Mouse (Mus musculus): ENCODE data around the gene Safb2. TPM values are rescaled to one million over a fixed set of nuclear protein-coding genes. Genes with fewer than 3 reads are reported as not detected.

The Safb2 gene
- polyA plus RNA-seq, 1 experiment: 164 TPM

DNA sequence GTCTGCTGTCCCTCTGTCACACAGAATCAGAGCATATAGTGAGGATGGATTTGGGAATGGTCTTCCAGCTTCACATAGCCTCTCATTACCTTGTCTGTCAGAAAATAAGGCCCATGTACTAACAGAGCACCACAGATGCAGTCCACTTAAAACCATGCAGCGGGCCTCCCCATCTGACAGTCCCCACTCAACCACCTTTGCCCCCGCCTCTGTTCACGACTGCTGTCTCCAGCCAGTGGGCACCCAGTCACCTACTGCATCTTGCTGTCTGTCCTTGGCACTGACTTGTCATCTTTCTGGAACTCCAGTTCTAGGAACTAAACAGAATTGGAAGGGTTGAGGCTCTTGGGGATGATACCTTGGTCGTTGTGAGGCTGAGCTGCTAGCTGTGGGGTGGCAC, 4.5 kb upstream of the Safb2 start:
- Histone ChIP-seq H3K4me3 (ENCODE audit: insufficient read depth, low read length) (no peak overlapping the region), H3K27ac (ENCODE audit: insufficient read depth, low read depth, low read length) (no peak overlapping the region), H3K4me1 (ENCODE audit: control insufficient read depth, insufficient read depth, low read length) (peaks cover 11% of the 10 kb centered on the region)
- TF ChIP-seq POLR2A (IDR thresholded peaks at IDR 0.05; ENCODE audit: borderline replicate concordance, low read depth, low read length) (no peak), CTCF (IDR thresholded peaks at IDR 0.05; ENCODE audit: low read depth, low read length) (no peak)

DNA sequence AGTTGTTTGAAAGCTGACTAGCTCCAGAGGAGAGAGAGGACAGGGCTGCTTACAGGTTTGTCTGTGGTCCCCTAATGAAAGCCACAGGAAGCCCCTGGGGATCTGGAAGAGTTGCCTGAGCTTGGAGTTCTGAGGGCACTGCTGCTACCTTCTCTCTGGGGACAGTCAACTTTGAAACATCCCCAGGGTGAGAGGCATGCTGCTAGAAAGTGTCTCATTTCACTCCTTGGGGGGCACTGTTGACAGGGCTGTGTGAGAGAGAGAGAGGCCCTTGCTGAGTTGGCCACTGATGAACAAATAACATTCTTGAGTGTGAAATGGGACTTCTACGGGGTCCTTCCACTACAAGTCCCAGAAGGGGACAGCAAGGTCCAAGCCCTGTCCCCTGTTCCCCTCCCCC, 3.4 kb upstream of the Safb2 start:
- TF ChIP-seq CTCF (IDR thresholded peaks at IDR 0.05; ENCODE audit: low read depth, low read length): no peak
- TF ChIP-seq POLR2A (IDR thresholded peaks at IDR 0.05; ENCODE audit: borderline replicate concordance, low read depth, low read length): no peak
- peaks cover 11% of the 10 kb centered on the region for H3K4me1 ChIP-seq (ENCODE audit: control insufficient read depth, insufficient read depth, low read length)
- H3K4me3 ChIP-seq (ENCODE audit: insufficient read depth, low read length): no peak overlapping the region
- H3K27ac ChIP-seq (ENCODE audit: insufficient read depth, low read depth, low read length): no peak overlapping the region

DNA sequence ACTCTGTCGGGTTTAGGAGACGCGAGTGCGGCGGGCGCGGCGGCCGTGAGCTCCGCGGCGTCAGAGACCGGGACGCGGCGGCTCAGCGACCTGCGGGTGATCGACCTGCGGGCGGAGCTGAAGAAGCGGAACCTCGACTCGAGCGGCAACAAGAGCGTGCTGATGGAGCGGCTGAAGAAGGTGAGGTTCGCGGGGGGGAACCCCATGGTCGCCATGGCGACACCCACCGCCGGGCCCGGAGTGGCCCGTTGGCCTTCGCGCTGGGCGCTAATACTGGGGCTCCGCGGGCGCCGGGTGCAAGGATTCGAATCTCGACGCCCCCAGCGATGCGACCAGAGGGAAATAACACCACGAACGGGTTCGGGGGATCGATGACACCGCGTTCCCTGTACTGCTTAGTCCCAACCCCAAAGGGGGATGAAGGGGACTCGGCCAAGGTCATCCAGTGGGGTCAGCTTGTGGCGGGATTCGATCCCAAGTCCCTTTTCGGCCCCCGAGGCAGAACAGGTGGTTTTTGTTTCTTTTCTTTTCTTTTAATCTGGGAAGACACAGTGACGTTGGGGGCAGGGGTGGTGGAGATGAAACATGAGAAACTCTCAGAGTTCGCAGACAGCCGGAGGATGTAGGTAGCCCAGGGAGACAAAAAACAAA, 911 bp upstream of the Safb2 start:
- Histone ChIP-seq H3K4me1 (ENCODE audit: control insufficient read depth, insufficient read depth, low read length) (peaks cover 27% of the 10 kb centered on the region), H3K4me3 (ENCODE audit: insufficient read depth, low read length) (peak overlapping the region; percentile 85), H3K27ac (ENCODE audit: insufficient read depth, low read depth, low read length) (peak overlapping the region; percentile 96)
- TF ChIP-seq POLR2A (IDR thresholded peaks at IDR 0.05; ENCODE audit: borderline replicate concordance, low read depth, low read length) (no peak), CTCF (IDR thresholded peaks at IDR 0.05; ENCODE audit: low read depth, low read length) (no peak)

DNA sequence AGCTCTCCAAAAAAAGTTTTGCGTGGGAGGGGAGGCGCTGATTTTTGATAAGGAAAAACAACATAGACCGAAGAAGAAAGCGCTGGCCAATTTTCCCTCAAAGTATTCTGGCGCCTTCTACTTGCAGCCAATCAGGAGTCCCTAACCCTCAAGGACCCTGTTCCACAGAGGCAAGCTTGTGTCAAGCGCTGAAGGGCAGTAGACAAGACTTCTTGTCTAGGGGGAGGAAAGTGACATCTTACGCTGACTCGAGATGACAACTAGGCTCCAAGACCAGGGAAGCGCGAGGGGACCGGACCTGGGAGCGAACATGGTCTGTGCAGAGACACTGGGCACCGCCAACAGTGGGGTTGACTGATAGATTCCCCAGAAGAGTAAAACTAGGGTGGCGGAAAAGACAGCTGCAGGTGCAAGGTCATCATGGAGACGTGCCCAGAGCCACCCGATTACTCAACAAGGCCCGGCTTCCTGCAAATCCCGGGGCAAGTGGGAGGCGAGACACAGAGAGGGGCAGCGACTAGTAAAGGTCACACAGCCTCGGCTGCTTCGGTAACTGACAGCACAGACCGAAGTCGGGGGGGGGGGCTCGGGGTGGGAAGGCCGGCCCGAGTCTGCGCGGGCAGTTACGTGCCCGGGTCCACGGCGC, 651 bp downstream of the Safb2 start:
- Histone ChIP-seq H3K27ac (ENCODE audit: insufficient read depth, low read depth, low read length) (peak overlapping the region; percentile 99), H3K4me3 (ENCODE audit: insufficient read depth, low read length) (peak overlapping the region; percentile 99), H3K4me1 (ENCODE audit: control insufficient read depth, insufficient read depth, low read length) (peaks cover 27% of the 10 kb centered on the region)
- TF ChIP-seq CTCF (IDR thresholded peaks at IDR 0.05; ENCODE audit: low read depth, low read length) (no peak), POLR2A (IDR thresholded peaks at IDR 0.05; ENCODE audit: borderline replicate concordance, low read depth, low read length) (no peak)

DNA sequence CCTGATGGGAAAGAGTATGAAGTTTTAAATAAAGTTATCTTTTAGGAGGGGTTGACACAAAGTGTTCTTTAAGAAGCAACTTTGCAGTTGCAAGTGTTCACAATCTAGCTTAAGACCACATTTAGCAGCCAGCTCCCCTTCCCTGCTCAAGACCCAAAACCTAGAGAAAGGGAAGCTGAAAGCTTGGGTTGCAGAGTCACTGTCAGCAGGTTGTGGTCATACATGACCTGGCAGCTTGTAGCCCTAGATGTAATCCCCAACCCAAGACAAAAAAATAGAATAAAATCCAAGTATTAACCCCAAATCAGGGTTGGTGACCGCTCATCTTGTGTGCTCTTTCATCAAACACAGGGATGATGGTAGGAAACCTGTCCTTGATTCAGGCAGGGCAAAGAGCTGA, 1.3 kb downstream of the Safb2 start:
- H3K27ac ChIP-seq (ENCODE audit: insufficient read depth, low read depth, low read length): peak overlapping the region; percentile 99

DNA sequence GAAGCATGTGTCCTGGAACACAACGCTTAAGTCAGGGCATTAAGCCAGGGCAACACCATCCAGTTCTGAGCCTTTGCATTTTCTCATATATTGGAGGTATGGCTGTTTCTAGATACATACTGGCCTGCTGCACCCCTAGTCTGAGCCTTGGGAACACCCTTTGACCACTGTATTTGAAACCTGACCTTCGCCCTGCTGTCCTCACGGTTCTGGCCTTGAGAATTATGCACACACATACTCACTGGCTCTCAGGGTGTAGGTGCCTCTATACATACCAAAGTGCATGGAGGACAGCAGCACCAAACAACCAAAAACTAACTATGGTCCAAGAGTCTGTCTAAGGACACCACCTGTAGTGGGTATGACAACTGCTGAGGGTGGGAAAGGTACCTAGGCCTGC, 11.4 kb downstream of the Safb2 start:
- TF ChIP-seq POLR2A (IDR thresholded peaks at IDR 0.05; ENCODE audit: borderline replicate concordance, low read depth, low read length) (no peak), CTCF (IDR thresholded peaks at IDR 0.05; ENCODE audit: low read depth, low read length) (no peak)
- H3K4me1 ChIP-seq (ENCODE audit: control insufficient read depth, insufficient read depth, low read length): no peaks in the 10 kb centered on the region
- H3K27ac ChIP-seq (ENCODE audit: insufficient read depth, low read depth, low read length): no peak overlapping the region
- no peak overlapping the region for H3K4me3 ChIP-seq (ENCODE audit: insufficient read depth, low read length)

More for the DNA sequence above, 1.3 kb downstream of the Safb2 start:
- TF ChIP-seq POLR2A (IDR thresholded peaks at IDR 0.05; ENCODE audit: borderline replicate concordance, low read depth, low read length): no peak
- no peak for TF ChIP-seq CTCF (IDR thresholded peaks at IDR 0.05; ENCODE audit: low read depth, low read length)
- peak overlapping the region; percentile 99 for H3K4me3 ChIP-seq (ENCODE audit: insufficient read depth, low read length)
- H3K4me1 ChIP-seq (ENCODE audit: control insufficient read depth, insufficient read depth, low read length): peaks cover 27% of the 10 kb centered on the region

DNA sequence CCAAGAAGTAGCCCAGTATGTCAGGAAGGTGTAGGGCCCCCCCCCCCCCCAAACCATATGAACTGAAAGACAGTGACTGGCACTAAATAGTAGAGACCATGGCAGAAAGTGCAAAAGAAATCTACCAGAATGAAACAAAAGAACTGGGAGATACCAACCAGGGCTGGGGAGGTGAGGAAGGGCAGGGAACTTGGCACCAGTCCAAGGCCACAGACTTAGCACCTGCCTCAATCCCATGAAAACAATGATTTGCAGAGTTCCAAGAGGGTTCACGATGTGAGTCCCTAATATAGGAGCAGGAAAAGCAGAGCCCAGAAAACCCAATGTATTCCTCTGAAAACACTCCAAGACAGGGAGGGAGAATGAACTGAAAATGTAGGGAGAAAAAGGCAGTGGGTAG, 12.2 kb downstream of the Safb2 start:
- Histone ChIP-seq H3K27ac (ENCODE audit: insufficient read depth, low read depth, low read length) (no peak overlapping the region), H3K4me1 (ENCODE audit: control insufficient read depth, insufficient read depth, low read length) (no peaks in the 10 kb centered on the region), H3K4me3 (ENCODE audit: insufficient read depth, low read length) (no peak overlapping the region)
- no peak for TF ChIP-seq CTCF (IDR thresholded peaks at IDR 0.05; ENCODE audit: low read depth, low read length)

DNA sequence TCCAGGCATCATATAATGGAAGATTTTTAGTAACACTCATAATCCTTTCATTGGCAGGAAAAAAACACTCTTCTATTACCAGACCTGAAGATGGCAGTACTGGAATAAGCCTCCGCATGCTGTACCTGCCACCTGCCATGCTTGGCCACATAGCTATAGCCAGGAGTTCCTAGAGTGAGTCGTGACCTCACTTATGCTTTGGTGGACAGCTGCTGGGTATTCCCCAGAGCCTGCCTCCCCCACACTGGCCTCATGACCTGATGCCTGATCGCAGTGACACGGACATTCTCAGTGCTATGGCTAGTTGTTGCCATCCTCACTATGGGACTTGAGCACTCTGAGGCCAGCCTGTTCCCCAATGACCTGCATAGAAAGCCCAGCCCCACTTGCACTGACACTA, 14.1 kb downstream of the Safb2 start:
- TF ChIP-seq POLR2A (IDR thresholded peaks at IDR 0.05; ENCODE audit: borderline replicate concordance, low read depth, low read length) (no peak), CTCF (IDR thresholded peaks at IDR 0.05; ENCODE audit: low read depth, low read length) (no peak)
- no peak overlapping the region for H3K4me3 ChIP-seq (ENCODE audit: insufficient read depth, low read length)
- H3K27ac ChIP-seq (ENCODE audit: insufficient read depth, low read depth, low read length): no peak overlapping the region
- H3K4me1 ChIP-seq (ENCODE audit: control insufficient read depth, insufficient read depth, low read length): no peaks in the 10 kb centered on the region

DNA sequence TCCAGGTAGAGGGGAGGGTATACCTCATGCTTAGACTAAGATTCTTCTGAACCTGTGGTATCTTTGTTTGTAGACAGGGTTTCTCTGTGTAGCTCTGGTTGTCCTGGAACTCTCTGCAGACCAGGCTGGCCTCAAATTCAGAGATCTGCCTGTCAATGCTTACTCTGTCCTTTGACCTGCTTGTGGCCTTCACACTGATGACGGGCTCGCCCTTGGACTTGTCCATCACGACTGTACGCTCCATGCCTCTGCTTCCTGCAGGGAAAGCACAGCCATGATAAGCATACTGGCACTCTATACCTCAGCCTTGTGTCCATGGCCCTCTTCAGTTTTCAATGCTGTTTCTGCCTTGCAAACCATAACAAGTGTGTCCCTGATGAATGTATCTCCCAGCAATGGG, 17.0 kb downstream of the Safb2 start:
- H3K4me3 ChIP-seq (ENCODE audit: insufficient read depth, low read length): no peak overlapping the region
- TF ChIP-seq POLR2A (IDR thresholded peaks at IDR 0.05; ENCODE audit: borderline replicate concordance, low read depth, low read length) (no peak), CTCF (IDR thresholded peaks at IDR 0.05; ENCODE audit: low read depth, low read length) (no peak)
- no peaks in the 10 kb centered on the region for H3K4me1 ChIP-seq (ENCODE audit: control insufficient read depth, insufficient read depth, low read length)
- no peak overlapping the region for H3K27ac ChIP-seq (ENCODE audit: insufficient read depth, low read depth, low read length)

DNA sequence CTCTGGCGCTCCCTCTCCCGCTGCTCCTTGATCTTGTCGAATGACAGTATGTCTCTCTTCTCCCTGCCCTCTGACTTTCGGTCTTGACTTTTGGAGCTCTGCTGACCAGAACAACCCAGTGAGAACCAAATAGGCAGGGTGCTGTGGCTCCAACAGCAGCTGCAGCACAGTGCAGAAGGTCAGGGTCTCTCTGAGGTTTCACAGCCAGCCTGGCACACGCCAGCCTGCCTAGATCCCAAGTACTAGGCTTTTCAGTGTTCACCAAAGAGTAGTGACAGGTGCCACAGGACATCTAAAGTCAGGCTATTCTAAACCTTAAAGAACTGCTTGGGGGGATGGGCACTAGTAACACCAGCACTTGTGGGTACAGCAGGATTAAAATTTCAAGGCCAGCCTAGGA, 17.5 kb downstream of the Safb2 start:
- H3K4me1 ChIP-seq (ENCODE audit: control insufficient read depth, insufficient read depth, low read length): no peaks in the 10 kb centered on the region
- no peak for TF ChIP-seq CTCF (IDR thresholded peaks at IDR 0.05; ENCODE audit: low read depth, low read length)
- TF ChIP-seq POLR2A (IDR thresholded peaks at IDR 0.05; ENCODE audit: borderline replicate concordance, low read depth, low read length): no peak

More for the DNA sequence above, 17.5 kb downstream of the Safb2 start:
- no peak overlapping the region for H3K27ac ChIP-seq (ENCODE audit: insufficient read depth, low read depth, low read length)
- no peak overlapping the region for H3K4me3 ChIP-seq (ENCODE audit: insufficient read depth, low read length)
